Mouse (Mus musculus): Measurements from ENCODE around the gene Trpv4. TPM values are rescaled to one million over a fixed set of nuclear protein-coding genes. Genes with fewer than 3 reads are reported as not detected.

Gene Trpv4
- total RNA-seq, 1 experiment from 2014 or later = 1.1 TPM

DNA sequence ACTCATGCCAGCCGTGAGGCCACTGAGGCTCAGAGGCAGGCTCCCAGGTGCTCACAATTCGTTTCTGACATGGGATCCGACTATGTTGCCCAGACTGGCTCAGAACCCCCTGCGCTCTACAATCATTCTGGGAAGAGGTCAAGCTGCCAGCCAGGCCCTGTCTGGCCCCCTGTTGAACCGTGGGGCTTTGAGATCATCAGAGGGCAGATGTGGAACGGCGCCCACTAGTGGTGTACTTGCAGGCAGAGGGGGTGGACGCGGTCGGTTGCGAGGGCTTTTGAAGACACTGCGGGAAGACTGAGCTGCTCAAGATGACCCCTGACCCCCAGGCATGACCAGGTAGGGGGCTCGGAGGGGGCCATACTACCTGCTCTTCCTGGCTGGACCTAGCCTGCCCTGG, 14.9 kb upstream of the Trpv4 start:
- no peak for ATAC-seq (replicated peaks; ENCODE audit: low read depth, poor library complexity, severe bottlenecking)

DNA sequence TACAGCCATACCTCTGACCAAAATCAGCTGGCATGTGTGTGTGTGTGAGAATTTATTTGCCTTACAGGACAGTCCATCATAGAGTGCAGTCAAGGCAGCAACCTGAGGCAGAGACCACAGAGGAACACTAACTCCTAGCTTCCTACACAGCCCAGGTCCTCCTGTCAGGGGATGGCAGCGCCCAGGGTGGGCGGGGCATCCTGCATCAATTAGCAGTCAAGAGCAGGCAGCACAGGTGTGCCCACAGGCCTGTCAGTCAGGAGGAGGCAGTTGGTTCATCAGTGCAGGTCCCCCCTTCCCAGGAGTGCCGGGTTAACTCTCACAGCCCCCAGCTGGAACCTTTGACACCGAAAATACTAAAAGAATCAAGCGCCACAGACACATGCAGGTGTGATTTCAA, 10.8 kb upstream of the Trpv4 start:
- ATAC-seq (replicated peaks; ENCODE audit: low read depth, poor library complexity, severe bottlenecking) = no peak

DNA sequence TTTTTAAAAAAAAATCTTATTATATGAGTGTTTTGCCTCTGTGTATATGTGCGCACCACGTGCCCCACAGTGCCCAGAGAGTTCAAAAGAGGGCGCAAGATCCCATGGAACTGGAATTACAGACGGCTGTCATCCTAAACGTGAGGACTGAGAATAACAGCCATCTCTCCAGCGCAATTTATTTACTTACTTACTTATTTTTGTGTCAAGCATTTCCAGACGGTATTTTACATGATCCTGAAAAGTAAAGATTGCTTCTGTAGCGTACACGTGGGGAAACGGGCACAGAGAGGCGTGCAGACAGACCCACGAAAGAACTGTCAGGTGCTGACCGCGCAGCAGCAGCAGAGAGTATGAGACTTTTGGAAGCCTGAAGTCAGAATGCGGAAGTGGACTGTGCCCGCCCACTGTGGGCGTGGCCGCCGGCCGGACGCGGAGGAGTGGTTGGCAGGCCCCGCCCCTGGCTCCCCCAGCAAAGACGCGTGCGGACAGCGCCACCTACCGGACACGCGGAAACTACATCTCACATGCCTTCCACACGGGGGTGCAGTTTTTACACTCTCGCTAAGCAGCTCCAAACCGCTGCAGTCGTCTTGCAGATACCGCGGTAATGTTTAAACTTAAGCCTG, 9.1 kb upstream of the Trpv4 start:
- peak; percentile 95 for ATAC-seq (replicated peaks; ENCODE audit: low read depth, poor library complexity, severe bottlenecking)

DNA sequence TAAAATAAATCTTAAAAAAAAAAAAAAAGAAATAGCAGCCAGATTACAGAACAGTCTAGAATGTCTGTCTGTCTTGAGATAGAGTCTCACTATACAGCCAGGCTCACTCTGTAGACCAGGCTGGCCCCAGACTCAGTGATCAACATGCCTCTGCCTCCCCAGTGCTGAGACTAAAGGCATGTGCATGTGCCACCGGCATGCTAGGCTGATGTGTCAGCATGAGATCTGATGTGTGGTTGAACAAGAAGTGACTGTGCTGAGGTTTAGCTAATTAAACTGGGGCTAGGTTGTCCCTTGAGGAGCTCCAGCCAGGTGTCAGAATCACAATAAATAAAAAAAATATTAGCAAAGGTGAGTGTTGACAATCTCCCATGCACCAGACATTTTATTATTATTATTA, 8.4 kb upstream of the Trpv4 start:
- ATAC-seq (replicated peaks; ENCODE audit: low read depth, poor library complexity, severe bottlenecking) = no peak

DNA sequence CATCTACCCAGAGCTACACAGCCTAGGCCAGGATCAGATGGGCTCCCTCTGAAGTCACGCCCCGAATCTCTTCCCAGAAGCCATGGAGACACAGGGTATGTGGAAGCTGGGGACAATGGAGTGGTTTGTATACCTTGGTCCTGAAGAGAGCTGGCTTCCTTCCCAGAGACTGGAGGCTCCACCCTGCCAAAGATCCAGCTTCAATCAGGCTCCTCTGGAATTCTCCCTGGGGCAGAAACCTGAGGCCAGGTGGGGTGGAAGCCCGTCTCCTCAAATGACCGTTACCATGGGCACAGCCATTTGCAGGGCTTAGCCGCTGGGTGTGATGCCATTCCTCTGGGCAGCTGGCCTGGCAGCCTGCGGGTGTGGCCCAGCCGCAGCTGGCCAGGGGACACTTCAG, 6.5 kb upstream of the Trpv4 start:
- ATAC-seq (replicated peaks; ENCODE audit: low read depth, poor library complexity, severe bottlenecking) = no peak

DNA sequence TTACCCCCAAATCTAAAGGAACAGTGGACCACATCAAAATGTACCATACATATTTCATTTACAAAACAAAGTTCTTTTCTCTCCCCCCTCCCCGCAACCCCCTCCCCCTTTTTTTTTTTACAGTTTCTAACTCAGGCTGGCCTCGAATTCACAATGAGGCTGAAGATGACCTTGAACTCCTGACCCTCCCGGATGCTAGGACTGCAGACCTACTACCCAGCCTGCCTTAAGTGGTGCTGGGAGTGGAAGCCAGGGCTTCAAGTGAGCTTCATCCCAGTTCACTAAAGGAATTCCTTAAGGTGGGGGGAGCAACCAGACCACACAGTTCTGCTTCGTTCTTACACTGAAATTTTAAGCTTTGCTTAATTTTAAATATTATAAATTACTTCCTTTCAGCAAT, 5.9 kb upstream of the Trpv4 start:
- no peak for ATAC-seq (replicated peaks; ENCODE audit: low read depth, poor library complexity, severe bottlenecking)

DNA sequence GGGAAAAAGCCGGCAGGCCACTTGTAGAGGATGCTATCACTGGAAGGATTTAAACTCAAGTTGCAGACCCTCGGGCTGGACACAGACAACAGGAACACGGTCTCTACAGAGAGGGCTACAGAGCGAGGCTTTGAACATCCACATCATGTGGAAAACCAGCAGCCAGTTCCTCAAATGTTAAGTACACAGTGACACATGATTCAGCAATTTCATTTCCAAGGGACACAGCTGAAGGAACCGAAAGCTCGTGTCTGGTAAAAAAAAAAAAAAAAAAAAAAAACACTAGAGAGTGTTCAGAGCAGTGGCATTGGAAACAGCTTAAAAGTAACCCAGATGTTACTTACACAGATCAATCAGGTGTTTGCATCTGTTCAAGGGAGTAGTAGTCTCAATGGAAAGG, 2.8 kb upstream of the Trpv4 start:
- peak; percentile 81 for ATAC-seq (replicated peaks; ENCODE audit: low read depth, poor library complexity, severe bottlenecking)

DNA sequence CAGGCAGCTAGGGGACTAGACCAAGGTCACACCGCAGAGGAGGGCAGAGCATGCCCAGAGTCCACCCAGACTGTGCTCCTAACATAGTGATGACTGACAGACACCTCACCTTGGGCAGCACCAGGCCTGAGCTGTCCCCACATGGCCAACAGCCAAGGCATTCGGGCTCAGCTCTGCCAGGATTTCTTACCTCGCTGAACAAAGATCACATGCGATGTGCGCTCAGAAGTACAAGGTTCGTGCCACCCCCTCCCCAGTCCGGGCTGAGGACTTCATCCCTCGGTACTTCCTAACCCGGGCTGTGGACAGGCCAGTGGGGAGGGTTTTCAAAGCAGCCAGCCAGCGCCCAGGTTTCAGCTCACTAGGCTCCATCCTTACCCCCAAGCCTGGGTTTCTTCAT, 795 bp downstream of the Trpv4 start:
- ATAC-seq (replicated peaks; ENCODE audit: low read depth, poor library complexity, severe bottlenecking) = no peak

DNA sequence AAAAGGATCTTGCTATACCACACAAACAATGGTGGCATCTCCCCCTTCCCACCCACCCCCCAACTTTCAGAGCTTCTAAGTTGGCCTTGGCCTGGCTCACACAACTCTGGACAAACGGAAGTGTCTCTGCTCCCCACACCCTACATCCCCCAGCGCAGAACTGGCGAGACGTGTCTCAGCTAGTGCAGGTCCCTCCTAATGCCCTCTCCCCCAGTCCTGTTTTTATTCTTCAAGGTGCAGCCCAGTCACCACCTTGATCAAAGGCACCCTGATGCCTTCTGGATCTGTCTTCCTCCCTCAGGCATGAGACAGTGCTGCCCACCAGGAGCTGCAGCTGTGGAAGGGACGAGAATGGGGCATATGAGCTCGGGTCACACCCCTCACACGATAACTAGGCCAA, 1.9 kb downstream of the Trpv4 start:
- no peak for ATAC-seq (replicated peaks; ENCODE audit: low read depth, poor library complexity, severe bottlenecking)

DNA sequence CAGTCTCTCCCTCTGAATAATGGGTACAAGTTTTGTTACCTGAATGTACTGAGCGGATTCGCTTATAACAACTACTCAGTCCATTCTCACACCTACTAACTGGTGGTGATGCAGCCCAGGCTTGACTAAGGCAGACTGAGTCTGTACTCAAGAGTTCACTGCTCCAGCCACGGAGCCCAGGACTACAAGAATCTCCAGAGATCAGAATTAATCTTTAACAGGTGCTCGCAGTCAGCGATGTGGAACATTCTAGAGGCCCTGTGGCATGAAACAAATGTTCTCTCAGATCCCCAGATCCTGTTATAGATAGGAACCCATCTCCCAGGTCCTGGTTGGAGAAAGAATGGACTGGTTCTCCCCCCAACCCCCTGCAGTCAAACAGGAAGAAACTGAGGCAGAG, 2.5 kb downstream of the Trpv4 start:
- ATAC-seq (replicated peaks; ENCODE audit: low read depth, poor library complexity, severe bottlenecking) = no peak

DNA sequence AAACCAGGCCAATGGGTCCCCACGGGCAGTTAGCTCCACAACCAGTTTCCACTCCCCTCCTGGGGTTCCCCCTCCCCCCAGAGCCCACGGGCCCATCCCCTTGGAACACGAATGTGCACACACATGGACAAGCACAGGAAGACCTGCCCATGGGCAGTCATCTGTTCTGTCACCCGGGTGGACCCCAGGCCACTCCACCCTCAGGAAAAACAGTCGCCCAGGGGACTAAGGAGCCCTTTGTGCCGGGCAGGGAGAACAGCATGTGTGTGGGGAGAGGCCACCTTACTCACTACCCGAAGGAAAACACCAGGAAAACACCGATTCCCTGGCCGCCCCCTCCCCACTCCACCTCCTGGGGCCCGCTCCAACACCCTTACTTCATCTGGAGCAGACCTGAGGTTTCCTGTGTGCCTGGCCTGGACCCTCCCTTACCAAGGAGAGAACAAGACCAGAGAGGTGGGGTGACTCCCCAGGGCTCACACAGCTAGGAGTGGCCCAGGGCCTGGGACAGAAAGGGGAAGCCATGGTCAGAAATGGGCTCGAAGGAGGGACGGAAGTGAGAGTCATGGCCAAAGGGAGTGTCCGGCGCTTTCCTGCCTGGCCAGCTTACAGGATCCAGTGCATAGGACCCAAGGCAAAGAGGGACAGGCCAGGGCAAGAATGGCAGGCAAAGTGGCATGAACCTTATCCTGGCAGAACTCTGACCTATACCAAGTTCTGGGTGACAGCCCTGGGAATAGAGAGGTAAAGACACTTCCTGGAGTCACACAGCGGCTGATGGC, 4.4 kb downstream of the Trpv4 start:
- no peak for ATAC-seq (replicated peaks; ENCODE audit: low read depth, poor library complexity, severe bottlenecking)

DNA sequence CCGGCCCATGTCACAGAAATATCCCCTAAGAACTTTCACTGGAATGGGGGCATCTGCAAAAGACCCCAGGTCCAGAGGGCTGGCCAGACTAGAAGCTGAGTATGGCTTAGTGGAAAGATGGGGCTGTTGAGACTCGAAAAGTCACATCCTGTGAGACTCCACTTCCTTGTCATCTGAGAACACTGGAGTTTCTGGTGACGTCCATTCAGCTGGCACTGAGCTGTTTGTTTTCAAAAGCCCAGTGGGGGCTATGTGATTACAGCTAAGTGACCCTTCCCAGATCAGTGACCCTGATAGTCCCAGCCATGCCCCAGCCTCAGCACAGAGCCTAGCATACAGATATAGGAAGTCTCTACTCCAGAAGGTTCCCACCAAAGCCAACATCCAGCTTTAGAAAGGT, 6.8 kb downstream of the Trpv4 start:
- ATAC-seq (replicated peaks; ENCODE audit: low read depth, poor library complexity, severe bottlenecking) = no peak

DNA sequence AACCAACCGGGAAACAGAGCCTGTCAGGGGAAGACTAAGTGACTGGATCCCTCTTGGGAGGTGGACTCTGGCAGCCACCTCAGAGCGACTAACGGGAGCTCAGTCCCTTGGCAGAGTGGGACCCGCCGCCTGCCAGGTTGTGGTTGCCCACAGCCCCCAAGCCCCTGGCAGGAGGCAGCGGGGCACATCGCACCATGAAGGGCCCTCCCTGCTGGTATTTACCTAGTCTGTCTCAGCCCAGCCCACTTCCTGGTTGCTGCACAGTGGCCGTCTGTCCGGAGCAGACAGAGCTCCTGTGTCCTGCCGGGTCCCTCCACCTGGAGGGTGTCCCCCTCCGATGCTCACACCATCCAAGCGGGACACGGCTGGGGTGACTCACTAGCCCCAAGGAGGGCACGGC, 7.2 kb downstream of the Trpv4 start:
- ATAC-seq (replicated peaks; ENCODE audit: low read depth, poor library complexity, severe bottlenecking) = no peak

DNA sequence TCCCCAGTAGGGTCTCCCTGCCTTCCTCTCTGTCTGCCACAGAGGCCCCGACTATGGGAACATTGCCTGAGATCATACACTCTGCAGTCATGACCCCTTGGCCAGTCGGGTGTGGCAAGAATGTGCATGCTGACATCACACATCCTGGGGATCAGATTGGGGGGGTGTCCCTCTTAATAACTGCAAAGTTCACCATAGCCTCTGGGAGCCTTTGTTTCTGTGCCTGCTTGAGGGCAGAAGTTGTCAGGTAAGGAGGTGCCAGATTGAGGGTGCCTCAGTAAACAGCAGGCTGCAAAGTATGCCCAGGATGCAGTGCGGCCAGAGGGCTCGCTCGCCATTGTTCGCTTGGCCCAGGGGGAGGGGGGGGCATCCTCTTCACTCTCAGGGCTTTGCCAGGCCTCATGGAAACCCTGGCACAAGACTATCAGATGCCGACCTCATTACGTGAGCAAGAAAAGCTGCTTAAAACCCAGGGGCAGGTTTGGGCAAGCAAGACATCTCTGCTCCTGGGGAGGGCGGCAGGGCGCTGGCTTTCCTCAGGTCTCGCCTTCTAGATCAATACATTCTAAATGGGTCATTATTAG, 9.4 kb downstream of the Trpv4 start:
- ATAC-seq (replicated peaks; ENCODE audit: low read depth, poor library complexity, severe bottlenecking) = no peak

DNA sequence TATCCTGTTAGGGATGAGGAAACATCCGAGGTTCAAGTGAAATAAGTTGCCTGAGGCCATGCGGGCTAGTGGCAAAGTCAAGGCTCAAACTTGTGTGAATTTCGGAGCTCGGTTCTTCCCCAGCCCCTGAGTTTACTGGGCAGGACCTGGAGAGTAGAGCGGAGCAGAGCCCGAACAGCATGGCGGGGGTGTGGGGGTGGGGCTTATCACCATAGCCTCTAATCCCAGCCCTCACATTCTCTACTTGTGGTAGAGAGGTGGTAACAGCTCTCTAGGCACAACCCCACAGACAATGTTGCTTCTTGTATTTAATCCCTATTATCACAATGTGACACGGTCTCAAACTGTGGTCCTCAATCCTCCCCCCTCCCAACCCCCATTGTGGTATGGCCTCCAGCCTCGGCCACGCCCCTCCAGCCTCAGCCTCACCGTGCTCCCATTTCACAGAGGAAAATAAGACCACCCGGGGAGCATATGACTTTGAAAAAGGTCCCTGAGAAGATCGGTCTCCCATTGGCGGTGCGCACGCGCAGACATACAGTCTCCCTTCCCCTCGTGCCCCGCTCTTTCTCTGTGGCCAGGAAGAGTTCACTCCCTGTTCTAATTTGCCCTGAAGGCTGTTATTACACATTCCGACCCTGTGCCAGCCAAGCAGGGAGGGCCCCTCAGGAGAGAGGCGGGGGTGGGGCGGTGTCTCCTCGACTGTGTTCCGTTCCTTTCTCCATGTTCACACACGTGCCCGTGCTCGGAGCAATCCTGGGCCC, 10.8 kb downstream of the Trpv4 start:
- ATAC-seq (replicated peaks; ENCODE audit: low read depth, poor library complexity, severe bottlenecking) = peak; percentile 53

DNA sequence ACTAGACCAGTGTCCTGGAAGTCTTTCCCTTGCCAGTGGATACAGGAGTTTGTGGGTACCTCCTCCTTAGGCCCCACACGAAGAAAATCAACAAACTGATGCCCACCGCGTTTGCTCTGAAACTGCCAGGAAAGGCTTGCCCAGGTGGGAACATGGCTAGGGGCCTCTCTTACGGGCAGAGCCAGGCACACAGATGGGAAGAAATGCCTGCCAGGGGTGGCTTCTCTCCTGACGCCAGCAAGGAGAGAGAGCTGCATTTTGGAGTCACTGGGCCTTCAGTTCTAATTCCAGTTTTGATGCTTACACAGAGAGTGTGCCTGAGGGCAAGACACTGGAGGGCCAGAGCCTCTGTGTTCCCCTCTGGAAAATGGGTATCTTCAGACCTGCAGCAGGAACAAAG, 12.3 kb downstream of the Trpv4 start:
- no peak for ATAC-seq (replicated peaks; ENCODE audit: low read depth, poor library complexity, severe bottlenecking)

DNA sequence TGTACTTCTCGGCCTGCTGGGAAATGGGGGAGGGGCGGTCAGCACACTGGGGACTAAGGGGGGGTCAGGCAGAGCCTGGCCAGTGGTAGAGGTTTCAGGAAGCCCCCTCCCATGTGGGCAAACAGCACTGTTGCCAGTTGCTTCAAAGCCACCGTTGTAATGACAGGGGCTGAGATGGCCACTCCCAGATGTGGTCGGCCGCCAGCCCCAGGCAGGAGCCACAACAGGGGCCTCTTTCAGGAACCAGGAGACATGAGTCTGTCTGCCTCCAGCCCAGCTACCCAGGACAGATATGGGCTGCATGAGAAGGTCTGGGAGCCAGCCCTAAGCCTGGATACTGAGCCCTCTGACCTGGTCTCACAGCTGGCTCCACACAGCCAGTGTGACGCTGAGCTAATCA, 13.3 kb downstream of the Trpv4 start:
- peak; percentile 67 for ATAC-seq (replicated peaks; ENCODE audit: low read depth, poor library complexity, severe bottlenecking)

DNA sequence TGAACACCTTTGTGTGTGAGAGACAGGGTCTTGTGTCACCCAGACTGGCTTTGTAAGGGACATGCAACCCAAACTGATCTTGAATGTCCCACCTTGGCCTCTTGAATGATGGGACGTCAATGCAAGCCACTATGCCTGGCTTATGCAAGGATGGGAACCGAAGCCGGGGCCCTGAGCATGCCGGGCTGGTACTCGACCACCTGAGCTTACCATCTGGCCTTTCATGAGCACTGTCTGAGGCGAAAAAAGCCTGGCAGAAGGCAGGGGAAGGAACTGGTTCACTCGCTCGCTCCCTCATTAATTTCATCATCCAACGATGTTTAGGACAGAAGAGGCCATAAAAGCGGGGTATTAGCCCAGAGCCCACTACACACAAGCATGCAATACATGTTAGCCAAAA, 17.4 kb downstream of the Trpv4 start:
- no peak for ATAC-seq (replicated peaks; ENCODE audit: low read depth, poor library complexity, severe bottlenecking)

DNA sequence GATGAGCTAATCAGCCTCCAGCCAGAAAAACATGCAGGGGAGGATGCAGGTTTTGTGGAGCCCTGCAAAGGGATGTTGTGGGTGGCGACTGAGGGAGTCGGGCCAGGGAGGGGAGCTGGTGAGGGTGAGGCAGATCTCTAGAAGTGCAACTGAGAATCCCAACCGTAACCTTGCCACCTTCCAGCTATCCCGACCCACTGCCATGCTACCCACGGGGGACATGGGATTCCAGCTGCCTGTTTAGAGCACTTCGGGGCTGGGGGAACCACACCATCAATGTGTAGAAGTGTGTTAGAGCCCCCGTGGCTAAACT, 18.6 kb downstream of the Trpv4 start:
- no peak for ATAC-seq (replicated peaks; ENCODE audit: low read depth, poor library complexity, severe bottlenecking)

DNA sequence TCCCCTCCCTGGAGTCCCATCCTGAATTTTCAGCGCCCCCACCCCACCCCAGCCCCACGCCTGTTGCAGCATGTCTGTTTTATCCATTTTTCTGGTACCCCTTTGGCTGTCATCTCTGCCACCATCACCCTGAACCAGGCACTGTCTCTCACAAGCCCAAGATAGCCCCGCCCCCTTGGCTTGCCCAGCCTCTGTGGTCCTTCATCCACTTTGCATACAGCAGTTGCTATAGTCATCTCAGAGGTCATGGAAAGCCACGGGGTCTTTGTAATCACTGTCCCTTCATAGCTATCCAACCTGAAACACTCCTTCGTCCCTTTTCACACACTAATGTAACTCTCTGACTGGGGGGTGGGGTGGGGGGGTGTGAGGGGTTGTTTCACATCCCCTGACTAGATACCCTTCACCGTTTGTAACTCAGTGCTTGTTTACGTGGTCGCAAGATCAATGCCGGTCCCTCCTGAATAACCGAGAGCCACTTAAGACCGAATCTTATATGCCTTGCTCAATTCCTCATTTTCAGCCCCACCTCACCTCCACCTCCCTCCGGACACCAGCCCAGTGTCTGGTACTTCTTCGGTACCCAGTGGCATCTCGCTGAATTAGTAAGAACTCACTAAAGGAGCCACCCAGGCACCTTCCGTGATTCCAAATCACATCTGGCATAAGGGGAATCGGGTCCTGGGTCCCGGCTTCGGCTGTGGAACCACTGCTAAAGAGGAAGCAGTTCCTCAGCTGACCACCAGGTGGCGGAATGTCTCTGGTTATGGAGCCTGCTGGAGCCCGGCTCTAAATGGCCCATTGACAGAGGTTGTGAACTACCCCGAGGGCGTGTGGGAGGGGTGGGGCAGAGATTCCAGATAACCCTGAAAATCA, 19.2 kb downstream of the Trpv4 start:
- peak; percentile 94 for ATAC-seq (replicated peaks; ENCODE audit: low read depth, poor library complexity, severe bottlenecking)

Data from common myeloid progenitor, adult 5-6 weeks (primary cell).